Mouse (Mus musculus): ENCODE results near the gene Ifitm1. TPM values are rescaled to one million over a fixed set of nuclear protein-coding genes. Genes with fewer than 3 reads are reported as not detected.

The Ifitm1 gene
- not detected in 2 replicates for polyA plus RNA-seq (2012; ENCODE audit: insufficient read depth, insufficient read length, missing spikeins)

GRCm38 (mm10) chr7:140966921-140967320, at the start of gene Ifitm1:
TSS of gene Ifitm1 (plus strand) at chr7:140967221.
- Histone ChIP-seq H3K4me1 (ENCODE audit: control insufficient read depth, insufficient read depth, insufficient read length, low read length) (peaks cover 8% of the 10 kb centered on the region), H3K27ac (replicated peaks; ENCODE audit: low read depth, low read length) (no peak within 1 kb of the TSS), H3K4me3 (ENCODE audit: insufficient read depth, low read depth, low read length) (no peak within 1 kb of the TSS)

GRCm38 (mm10) chr7:140919911-140920310, 47.1 kb upstream of the Ifitm1 start:
- Histone ChIP-seq H3K4me3 (ENCODE audit: insufficient read depth, low read depth, low read length) (no peak overlapping the region), H3K27ac (replicated peaks; ENCODE audit: low read depth, low read length) (no peak overlapping the region), H3K4me1 (ENCODE audit: control insufficient read depth, insufficient read depth, insufficient read length, low read length) (no peaks in the 10 kb centered on the region)

- Histone ChIP-seq H3K4me1 (ENCODE audit: control insufficient read depth, insufficient read depth, insufficient read length, low read length) (no peaks in the 10 kb centered on the region), H3K27ac (replicated peaks; ENCODE audit: low read depth, low read length) (no peak within 1 kb of the TSS)
Measured at GRCm38 (mm10) chr7:140920418-140921029, 46.5 kb upstream of the Ifitm1 start, which contains the start of gene Nlrp6. TSS of gene Nlrp6 (plus strand) at chr7:140920902.

DNA sequence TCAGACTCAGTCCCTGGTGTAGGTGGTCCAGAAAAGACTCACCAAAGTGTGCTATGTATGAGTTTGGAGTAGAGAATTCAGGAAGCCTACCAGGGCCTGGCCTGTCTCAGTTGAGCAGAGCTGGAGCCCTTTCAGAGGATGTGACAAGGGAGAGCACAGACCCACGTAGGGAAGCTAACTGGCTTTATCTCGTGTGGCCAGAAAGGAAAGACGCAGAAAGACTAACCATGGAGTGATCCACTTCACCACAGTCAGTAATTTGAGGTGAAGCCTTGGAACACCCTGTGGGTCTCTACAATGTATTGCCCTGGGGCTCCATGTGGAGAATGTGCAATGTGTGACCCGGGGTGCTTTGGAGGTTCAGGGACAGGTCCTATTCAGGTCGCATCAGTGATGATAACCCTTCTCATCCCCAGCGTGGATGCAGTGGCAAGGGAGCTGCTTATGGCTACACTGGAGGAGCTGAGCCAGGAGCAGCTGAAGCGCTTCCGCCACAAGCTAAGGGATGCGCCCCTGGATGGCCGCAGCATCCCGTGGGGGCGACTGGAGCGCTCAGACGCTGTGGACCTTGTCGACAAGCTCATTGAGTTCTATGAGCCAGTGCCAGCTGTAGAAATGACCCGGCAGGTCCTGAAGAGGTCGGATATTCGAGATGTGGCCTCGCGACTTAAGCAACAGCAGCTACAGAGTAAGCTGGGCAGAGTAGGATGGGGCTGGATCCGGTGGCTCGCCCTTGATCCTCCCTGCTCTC, 45.6 kb upstream of the Ifitm1 start:
- H3K4me3 ChIP-seq (ENCODE audit: insufficient read depth, low read depth, low read length) = no peak overlapping the region
- no peak overlapping the region for H3K27ac ChIP-seq (replicated peaks; ENCODE audit: low read depth, low read length)
- no peaks in the 10 kb centered on the region for H3K4me1 ChIP-seq (ENCODE audit: control insufficient read depth, insufficient read depth, insufficient read length, low read length)

More at GRCm38 (mm10) chr7:140920418-140921029, 46.5 kb upstream of the Ifitm1 start, which contains the start of gene Nlrp6:
- no peak within 1 kb of the TSS for H3K4me3 ChIP-seq (ENCODE audit: insufficient read depth, low read depth, low read length)

DNA sequence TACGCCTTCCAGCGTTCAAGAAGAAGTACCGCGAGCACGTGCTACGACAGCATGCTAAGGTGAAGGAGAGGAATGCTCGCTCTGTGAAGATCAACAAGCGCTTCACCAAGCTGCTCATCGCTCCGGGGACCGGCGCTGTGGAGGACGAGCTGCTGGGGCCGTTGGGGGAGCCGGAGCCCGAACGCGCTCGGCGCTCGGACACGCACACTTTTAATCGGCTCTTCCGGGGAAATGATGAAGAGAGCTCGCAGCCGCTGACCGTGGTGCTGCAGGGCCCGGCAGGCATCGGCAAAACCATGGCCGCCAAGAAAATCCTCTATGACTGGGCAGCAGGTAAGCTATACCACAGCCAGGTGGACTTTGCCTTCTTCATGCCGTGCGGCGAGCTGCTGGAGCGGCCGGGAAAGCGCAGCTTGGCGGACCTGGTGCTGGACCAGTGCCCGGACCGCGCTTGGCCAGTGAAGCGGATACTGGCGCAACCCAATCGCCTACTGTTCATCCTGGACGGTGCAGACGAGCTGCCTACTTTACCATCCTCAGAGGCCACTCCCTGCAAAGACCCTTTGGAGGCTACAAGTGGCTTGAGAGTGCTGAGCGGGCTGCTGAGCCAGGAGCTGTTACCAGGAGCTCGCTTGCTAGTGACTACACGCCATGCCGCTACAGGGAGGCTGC, 44.5 kb upstream of the Ifitm1 start:
- Histone ChIP-seq H3K4me1 (ENCODE audit: control insufficient read depth, insufficient read depth, insufficient read length, low read length) (no peaks in the 10 kb centered on the region), H3K27ac (replicated peaks; ENCODE audit: low read depth, low read length) (no peak overlapping the region), H3K4me3 (ENCODE audit: insufficient read depth, low read depth, low read length) (peak overlapping the region; percentile 46)

DNA sequence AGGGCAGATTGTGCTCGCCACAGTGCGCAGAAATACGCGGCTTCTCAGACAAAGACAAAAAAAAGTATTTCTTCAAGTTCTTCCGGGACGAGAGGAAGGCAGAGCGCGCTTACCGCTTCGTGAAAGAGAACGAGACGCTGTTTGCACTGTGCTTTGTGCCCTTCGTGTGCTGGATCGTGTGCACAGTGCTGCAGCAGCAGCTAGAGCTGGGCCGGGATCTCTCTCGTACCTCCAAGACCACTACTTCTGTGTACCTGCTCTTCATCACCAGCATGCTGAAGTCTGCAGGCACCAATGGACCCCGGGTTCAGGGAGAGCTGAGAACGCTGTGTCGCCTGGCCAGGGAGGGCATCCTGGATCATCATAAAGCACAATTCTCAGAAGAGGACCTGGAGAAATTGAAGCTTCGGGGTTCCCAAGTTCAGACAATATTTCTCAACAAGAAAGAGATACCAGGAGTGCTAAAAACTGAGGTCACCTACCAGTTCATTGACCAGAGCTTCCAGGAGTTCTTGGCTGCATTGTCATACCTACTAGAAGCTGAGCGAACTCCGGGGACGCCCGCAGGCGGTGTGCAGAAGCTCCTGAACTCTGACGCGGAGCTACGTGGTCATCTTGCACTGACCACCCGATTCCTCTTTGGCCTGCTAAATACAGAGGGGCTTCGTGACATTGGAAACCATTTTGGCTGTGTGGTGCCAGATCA, 43.8 kb upstream of the Ifitm1 start:
- no peaks in the 10 kb centered on the region for H3K4me1 ChIP-seq (ENCODE audit: control insufficient read depth, insufficient read depth, insufficient read length, low read length)
- peak overlapping the region; percentile 46 for H3K4me3 ChIP-seq (ENCODE audit: insufficient read depth, low read depth, low read length)
- H3K27ac ChIP-seq (replicated peaks; ENCODE audit: low read depth, low read length) = no peak overlapping the region

GRCm38 (mm10) chr7:140927181-140927580, 39.8 kb upstream of the Ifitm1 start:
- no peak overlapping the region for H3K27ac ChIP-seq (replicated peaks; ENCODE audit: low read depth, low read length)

DNA sequence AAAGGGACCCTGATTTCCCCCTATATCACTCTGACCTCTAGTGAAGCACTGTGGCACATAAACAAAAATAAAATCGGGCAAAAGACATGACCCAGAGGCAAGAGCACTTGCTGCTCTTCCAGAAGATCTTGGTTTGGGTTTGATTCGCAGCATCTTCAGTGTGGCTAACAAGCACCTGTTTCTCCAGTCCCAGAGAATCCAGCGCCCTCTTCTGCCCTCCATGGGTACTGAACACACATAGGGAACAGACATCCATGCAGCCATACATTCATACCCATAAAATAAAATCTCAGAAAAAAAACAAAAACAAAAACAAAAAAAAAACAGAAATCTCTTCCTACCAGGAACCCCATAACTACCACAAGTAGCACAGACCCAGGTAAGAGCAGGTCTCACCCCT, 28.6 kb upstream of the Ifitm1 start:
- Histone ChIP-seq H3K4me3 (ENCODE audit: insufficient read depth, low read depth, low read length) (no peak overlapping the region), H3K4me1 (ENCODE audit: control insufficient read depth, insufficient read depth, insufficient read length, low read length) (peaks cover 12% of the 10 kb centered on the region; the same call in 1 of the 2 replicates), H3K27ac (replicated peaks; ENCODE audit: low read depth, low read length) (no peak overlapping the region)

More at GRCm38 (mm10) chr7:140927181-140927580, 39.8 kb upstream of the Ifitm1 start:
- H3K4me3 ChIP-seq (ENCODE audit: insufficient read depth, low read depth, low read length) = no peak overlapping the region
- no peaks in the 10 kb centered on the region for H3K4me1 ChIP-seq (ENCODE audit: control insufficient read depth, insufficient read depth, insufficient read length, low read length)

DNA sequence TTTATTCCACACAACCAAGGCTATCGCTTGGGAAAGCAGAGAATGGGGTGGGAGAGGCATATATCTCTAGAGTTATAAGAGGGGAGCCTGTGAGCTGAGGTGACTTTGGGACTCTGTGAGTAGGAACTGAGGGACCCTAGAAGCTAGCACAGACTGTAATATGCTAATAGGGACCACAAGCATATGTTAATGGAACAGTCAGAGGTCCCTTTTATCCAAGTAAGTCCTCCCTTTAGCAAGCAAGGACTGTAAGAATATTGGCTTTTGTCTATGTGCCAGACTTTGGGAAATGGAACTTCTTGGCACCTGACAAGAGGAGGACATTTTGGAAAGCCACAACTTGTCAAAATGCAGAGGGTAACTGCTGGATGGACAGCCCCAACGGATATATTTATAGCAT, 28.1 kb upstream of the Ifitm1 start:
- H3K4me3 ChIP-seq (ENCODE audit: insufficient read depth, low read depth, low read length) = no peak overlapping the region
- no peak overlapping the region for H3K27ac ChIP-seq (replicated peaks; ENCODE audit: low read depth, low read length)

GRCm38 (mm10) chr7:140939669-140940171, 27.3 kb upstream of the Ifitm1 start:
- Histone ChIP-seq H3K4me3 (ENCODE audit: insufficient read depth, low read depth, low read length) (no peak overlapping the region), H3K27ac (replicated peaks; ENCODE audit: low read depth, low read length) (no peak overlapping the region), H3K4me1 (ENCODE audit: control insufficient read depth, insufficient read depth, insufficient read length, low read length) (peaks cover 12% of the 10 kb centered on the region; the same call in 1 of the 2 replicates)

More for the DNA sequence above, 28.1 kb upstream of the Ifitm1 start:
- H3K4me1 ChIP-seq (ENCODE audit: control insufficient read depth, insufficient read depth, insufficient read length, low read length) = peaks cover 12% of the 10 kb centered on the region; the same call in 1 of the 2 replicates

GRCm38 (mm10) chr7:140941222-140942051, 25.6 kb upstream of the Ifitm1 start, which contains the start of gene Pgghg:
TSS of gene Pgghg (plus strand) at chr7:140941391.
- Histone ChIP-seq H3K27ac (replicated peaks; ENCODE audit: low read depth, low read length) (peak within 1 kb of the TSS; percentile 100), H3K4me1 (ENCODE audit: control insufficient read depth, insufficient read depth, insufficient read length, low read length) (peaks cover 17% of the 10 kb centered on the region), H3K4me3 (ENCODE audit: insufficient read depth, low read depth, low read length) (peak within 1 kb of the TSS; percentile 94)

DNA sequence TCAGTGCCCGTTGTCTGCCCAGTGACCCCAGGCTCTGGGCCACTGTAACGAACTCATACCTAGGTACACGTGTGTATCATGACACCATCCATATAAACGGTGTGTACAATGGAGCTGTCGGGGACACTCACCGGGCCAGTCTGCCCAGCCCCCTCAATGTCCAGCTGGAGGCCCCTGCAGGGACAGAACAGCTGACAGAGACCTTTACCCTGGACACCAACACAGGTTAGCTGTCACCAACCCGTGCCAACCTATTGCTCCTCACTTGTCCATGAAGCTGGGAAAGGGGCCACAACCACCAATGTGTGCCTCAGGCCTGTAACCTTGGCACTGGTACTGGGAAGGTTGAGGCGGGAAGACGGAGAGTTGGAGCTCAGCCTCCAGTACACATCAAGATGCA, 24.7 kb upstream of the Ifitm1 start:
- Histone ChIP-seq H3K4me1 (ENCODE audit: control insufficient read depth, insufficient read depth, insufficient read length, low read length) (peaks cover 26% of the 10 kb centered on the region), H3K27ac (replicated peaks; ENCODE audit: low read depth, low read length) (peak overlapping the region; percentile 99), H3K4me3 (ENCODE audit: insufficient read depth, low read depth, low read length) (peak overlapping the region; percentile 94)

DNA sequence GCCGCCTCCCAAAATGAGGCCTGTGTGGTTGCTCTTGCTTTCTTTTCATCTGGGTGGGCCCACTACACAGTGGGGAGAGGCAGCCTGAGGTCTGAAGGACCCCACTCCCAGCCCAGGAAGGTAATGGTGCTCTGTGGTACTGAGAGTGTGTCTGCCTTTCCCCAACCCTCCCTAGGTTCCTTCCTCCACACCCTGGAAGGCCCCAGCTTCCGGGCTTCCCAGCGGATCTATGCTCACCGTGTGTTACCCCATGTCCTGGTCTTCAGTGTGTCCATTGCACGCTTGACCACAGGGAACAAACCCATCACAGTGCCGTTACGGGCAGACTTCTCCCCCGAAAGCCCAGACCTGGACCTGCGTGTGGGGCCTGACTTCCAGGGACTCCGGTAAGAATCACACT, 24.2 kb upstream of the Ifitm1 start:
- Histone ChIP-seq H3K4me3 (ENCODE audit: insufficient read depth, low read depth, low read length) (peak overlapping the region; percentile 2; the same call in 1 of the 2 replicates), H3K27ac (replicated peaks; ENCODE audit: low read depth, low read length) (peak overlapping the region; percentile 99), H3K4me1 (ENCODE audit: control insufficient read depth, insufficient read depth, insufficient read length, low read length) (peaks cover 27% of the 10 kb centered on the region)

DNA sequence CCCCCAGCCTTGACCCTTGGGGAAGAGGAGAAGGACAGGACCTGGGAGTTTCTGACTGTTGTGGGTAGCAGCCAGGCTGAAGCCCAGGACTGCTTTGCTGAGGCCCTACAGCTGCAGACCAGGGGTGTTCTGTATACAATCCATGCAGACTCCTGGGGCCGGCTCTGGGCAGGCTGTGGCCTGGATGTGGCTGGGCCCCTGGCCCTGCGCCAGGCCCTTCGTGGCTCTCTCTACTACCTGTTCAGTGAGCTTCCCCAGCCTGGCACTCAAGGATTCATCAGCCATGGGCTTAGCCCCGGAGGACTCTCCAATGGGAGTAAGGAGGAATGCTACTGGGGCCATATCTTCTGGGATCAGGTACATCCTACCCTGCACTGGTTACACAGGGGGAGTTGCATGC, 23.7 kb upstream of the Ifitm1 start:
- H3K27ac ChIP-seq (replicated peaks; ENCODE audit: low read depth, low read length) = 0 out of 2 replicates have a peak overlapping the region, but pooled peaks have one; percentile 99

More for the DNA sequence above, 23.7 kb upstream of the Ifitm1 start:
- no peak overlapping the region for H3K4me3 ChIP-seq (ENCODE audit: insufficient read depth, low read depth, low read length)
- H3K4me1 ChIP-seq (ENCODE audit: control insufficient read depth, insufficient read depth, insufficient read length, low read length) = peaks cover 27% of the 10 kb centered on the region

Data from brown adipose tissue, adult 24 weeks (tissue).